Mouse (Mus musculus): Measurements from ENCODE around the gene Phf2. TPM values are rescaled to one million over a fixed set of nuclear protein-coding genes. Genes with fewer than 3 reads are reported as not detected.

The Phf2 gene
- polyA plus RNA-seq, 1 experiment from 2014 or later, result 10.4 TPM

DNA sequence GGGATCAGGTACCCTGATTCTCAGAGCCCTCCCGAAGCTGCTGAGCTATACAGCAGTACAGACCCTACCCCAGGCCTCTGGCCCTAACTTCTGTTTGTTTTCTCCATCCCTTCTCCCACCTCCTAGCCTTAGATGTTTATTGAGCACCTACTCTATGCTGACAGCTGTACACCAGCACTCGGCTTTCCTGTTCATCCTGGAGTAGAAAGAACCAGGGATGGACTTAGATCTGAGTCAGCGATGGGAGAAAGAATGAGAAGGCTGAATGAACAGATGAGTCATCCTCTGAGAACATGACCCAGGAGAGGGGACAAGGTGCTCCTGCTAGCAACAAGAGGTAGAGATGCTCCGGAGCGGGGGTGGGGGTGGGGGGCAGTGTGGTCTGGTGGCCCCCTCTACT lies 1.8 kb upstream of the Phf2 start:
- H3K9ac ChIP-seq, result no peak overlapping the region
- no peak for ATAC-seq (ENCODE audit: insufficient number of reproducible peaks, insufficient read depth, low FRiP score, low TSS enrichment)
- 71% methylated on average over 5 of the region's 5 CpGs for WGBS

GRCm38 (mm10) chr13:48871887-48872606 lies 1.1 kb upstream of the Phf2 start:
- peaks cover 32% of the 10 kb centered on the region for H3K4me1 ChIP-seq
- 0 out of 2 replicates have a peak overlapping the region, but pooled peaks have one; percentile 87 for H3K27ac ChIP-seq
- peak overlapping the region; percentile 91 for H3K9ac ChIP-seq
- H3K36me3 ChIP-seq, result no peaks in the 10 kb centered on the region
- H3K4me3 ChIP-seq, result peak overlapping the region; percentile 54
- no peaks in the 10 kb centered on the region for H3K27me3 ChIP-seq
- H3K9me3 ChIP-seq, result no peaks in the 10 kb centered on the region
- WGBS, result 60% methylated on average over 7 of the region's 7 CpGs
- ATAC-seq (ENCODE audit: insufficient number of reproducible peaks, insufficient read depth, low FRiP score, low TSS enrichment), result no peak
- H3K4me2 ChIP-seq (replicated peaks), result peak overlapping the region; percentile 64

More for the DNA sequence above, 1.8 kb upstream of the Phf2 start:
- Histone ChIP-seq H3K4me3 (no peak overlapping the region), H3K27me3 (no peaks in the 10 kb centered on the region), H3K4me1 (peaks cover 30% of the 10 kb centered on the region), H3K4me2 (replicated peaks) (no peak overlapping the region), H3K27ac (no peak overlapping the region), H3K36me3 (no peaks in the 10 kb centered on the region), H3K9me3 (no peaks in the 10 kb centered on the region)

GRCm38 (mm10) chr13:48869950-48870770 lies 759 bp downstream of the Phf2 start:
- Histone ChIP-seq H3K27ac (peak overlapping the region; percentile 93), H3K9me3 (no peaks in the 10 kb centered on the region), H3K9ac (peak overlapping the region; percentile 100), H3K4me2 (replicated peaks) (peak overlapping the region; percentile 65), H3K4me3 (peak overlapping the region; percentile 92), H3K27me3 (no peaks in the 10 kb centered on the region), H3K36me3 (no peaks in the 10 kb centered on the region), H3K4me1 (peaks cover 40% of the 10 kb centered on the region)
- under 1% methylated on average over 99 of the region's 102 CpGs for WGBS
- ATAC-seq (ENCODE audit: insufficient number of reproducible peaks, insufficient read depth, low FRiP score, low TSS enrichment), result no peak

DNA sequence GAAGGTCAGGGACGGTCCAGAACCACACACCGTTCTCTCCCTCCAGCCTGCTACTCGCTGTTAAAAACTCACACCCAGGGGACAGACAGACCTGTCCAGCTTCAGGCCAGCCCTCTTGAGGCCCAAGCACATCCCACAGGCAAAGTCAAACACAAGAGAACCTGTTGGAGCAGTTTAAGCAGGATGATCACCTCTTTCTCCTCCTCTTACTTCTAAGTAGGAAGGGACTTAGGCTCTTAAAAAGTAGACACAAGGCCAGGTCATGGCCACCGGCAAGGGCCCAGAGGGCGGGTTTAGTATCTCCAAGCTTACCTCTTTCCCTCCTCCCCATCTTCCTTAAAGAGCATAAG lies 1.3 kb downstream of the Phf2 start:
- H3K4me2 ChIP-seq (replicated peaks), result peak overlapping the region; percentile 65
- no peak for ATAC-seq (ENCODE audit: insufficient number of reproducible peaks, insufficient read depth, low FRiP score, low TSS enrichment)
- peaks cover 40% of the 10 kb centered on the region for H3K4me1 ChIP-seq
- H3K4me3 ChIP-seq, result peak overlapping the region; percentile 92
- H3K27ac ChIP-seq, result peak overlapping the region; percentile 93
- WGBS, result 13% methylated on average over 5 of the region's 5 CpGs
- H3K9me3 ChIP-seq, result no peaks in the 10 kb centered on the region
- peak overlapping the region; percentile 100 for H3K9ac ChIP-seq
- no peaks in the 10 kb centered on the region for H3K27me3 ChIP-seq
- H3K36me3 ChIP-seq, result no peaks in the 10 kb centered on the region

GRCm38 (mm10) chr13:48869088-48869487 lies 1.8 kb downstream of the Phf2 start:
- Histone ChIP-seq H3K4me3 (peak overlapping the region; percentile 92), H3K9ac (peak overlapping the region; percentile 100), H3K9me3 (no peaks in the 10 kb centered on the region), H3K36me3 (no peaks in the 10 kb centered on the region), H3K27me3 (no peaks in the 10 kb centered on the region), H3K4me2 (replicated peaks) (peak overlapping the region; percentile 65), H3K4me1 (peaks cover 45% of the 10 kb centered on the region), H3K27ac (peak overlapping the region; percentile 50; the same call in 1 of the 2 replicates)
- 23% methylated on average over 5 of the region's 5 CpGs for WGBS
- no peak for ATAC-seq (ENCODE audit: insufficient number of reproducible peaks, insufficient read depth, low FRiP score, low TSS enrichment)

DNA sequence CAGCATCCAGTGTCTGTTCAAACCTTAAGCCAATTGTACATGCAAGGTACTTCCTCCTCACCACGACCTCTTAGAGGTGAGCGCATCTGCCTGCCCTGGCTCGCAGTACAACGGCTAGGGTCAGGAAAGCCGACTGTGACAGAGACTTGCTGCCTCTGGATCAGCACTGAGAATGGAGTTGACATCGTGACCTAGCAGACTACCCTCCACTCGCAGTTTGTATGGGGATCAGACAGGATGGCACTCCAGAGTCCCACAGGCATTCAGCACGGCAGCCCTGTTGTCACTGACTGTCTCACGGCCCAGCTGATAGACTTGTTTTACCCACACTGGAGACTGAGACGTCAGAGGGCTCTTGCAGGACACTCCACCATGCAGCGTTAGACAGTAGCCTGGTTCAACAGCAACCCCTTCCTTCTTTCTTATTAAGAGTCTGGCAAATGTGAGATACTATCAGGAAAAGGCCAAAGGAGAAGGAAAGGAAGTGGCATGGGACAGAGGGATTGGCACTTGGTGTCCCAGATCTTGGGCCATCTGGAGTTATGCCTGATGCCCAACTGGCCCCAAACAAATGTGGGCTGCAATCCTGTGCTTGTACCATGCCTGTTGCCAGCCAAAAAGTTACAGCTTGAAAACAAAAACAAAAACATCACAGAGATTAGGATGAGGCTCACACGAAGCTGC lies 6.1 kb downstream of the Phf2 start:
- WGBS, result 73% methylated on average over 12 of the region's 12 CpGs
- H3K4me2 ChIP-seq (replicated peaks), result no peak overlapping the region
- no peak for ATAC-seq (ENCODE audit: insufficient number of reproducible peaks, insufficient read depth, low FRiP score, low TSS enrichment)
- H3K9me3 ChIP-seq, result peaks cover 3% of the 10 kb centered on the region; the same call in 1 of the 2 replicates
- no peaks in the 10 kb centered on the region for H3K27me3 ChIP-seq
- H3K4me3 ChIP-seq, result no peak overlapping the region
- no peak overlapping the region for H3K27ac ChIP-seq
- no peak overlapping the region for H3K9ac ChIP-seq
- H3K4me1 ChIP-seq, result peaks cover 48% of the 10 kb centered on the region
- 0 out of 2 replicates have a peak, but pooled peaks cover 2% of the 10 kb centered on the region for H3K36me3 ChIP-seq

GRCm38 (mm10) chr13:48863556-48863955 lies 7.4 kb downstream of the Phf2 start:
- H3K9ac ChIP-seq, result no peak overlapping the region
- H3K4me2 ChIP-seq (replicated peaks), result no peak overlapping the region
- peak overlapping the region; percentile 30; the same call in 1 of the 2 replicates for H3K27ac ChIP-seq
- 0 out of 2 replicates have a peak, but pooled peaks cover 2% of the 10 kb centered on the region for H3K36me3 ChIP-seq
- no peak for ATAC-seq (ENCODE audit: insufficient number of reproducible peaks, insufficient read depth, low FRiP score, low TSS enrichment)
- peaks cover 48% of the 10 kb centered on the region for H3K4me1 ChIP-seq
- H3K9me3 ChIP-seq, result peaks cover 3% of the 10 kb centered on the region; the same call in 1 of the 2 replicates
- no peak overlapping the region for H3K4me3 ChIP-seq
- 50% methylated on average over 9 of the region's 9 CpGs for WGBS
- H3K27me3 ChIP-seq, result no peaks in the 10 kb centered on the region

DNA sequence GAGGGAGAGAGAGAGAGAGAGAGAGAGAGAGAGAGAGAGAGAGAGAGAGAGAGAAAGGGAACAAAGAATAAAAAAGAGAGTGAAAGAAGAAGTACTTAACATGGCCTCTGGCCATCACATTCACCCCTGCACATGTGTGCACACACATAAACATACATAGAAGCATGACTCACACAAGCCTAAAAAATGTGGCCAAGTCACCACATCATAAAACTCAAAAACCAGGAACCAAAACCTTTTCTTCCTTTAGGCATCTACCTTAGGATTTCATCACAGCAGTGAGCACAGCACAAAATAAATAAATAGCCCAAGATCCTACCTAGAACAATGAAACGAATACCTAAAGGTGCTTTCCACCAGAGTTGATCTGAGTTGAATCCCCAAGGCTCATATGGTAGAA lies 9.0 kb downstream of the Phf2 start:
- Histone ChIP-seq H3K4me3 (no peak overlapping the region), H3K27ac (no peak overlapping the region), H3K9me3 (peaks cover 3% of the 10 kb centered on the region; the same call in 1 of the 2 replicates), H3K9ac (no peak overlapping the region), H3K27me3 (no peaks in the 10 kb centered on the region), H3K4me2 (replicated peaks) (no peak overlapping the region), H3K36me3 (0 out of 2 replicates have a peak, but pooled peaks cover 2% of the 10 kb centered on the region), H3K4me1 (peaks cover 57% of the 10 kb centered on the region)
- 89% methylated on average over 1 of the region's 1 CpGs for WGBS
- no peak for ATAC-seq (ENCODE audit: insufficient number of reproducible peaks, insufficient read depth, low FRiP score, low TSS enrichment)

GRCm38 (mm10) chr13:48858779-48859178 lies 12.1 kb downstream of the Phf2 start:
- Histone ChIP-seq H3K27ac (no peak overlapping the region), H3K4me2 (replicated peaks) (no peak overlapping the region), H3K27me3 (no peaks in the 10 kb centered on the region), H3K36me3 (0 out of 2 replicates have a peak, but pooled peaks cover 2% of the 10 kb centered on the region), H3K9ac (no peak overlapping the region), H3K9me3 (peaks cover 3% of the 10 kb centered on the region; the same call in 1 of the 2 replicates), H3K4me3 (no peak overlapping the region), H3K4me1 (peaks cover 67% of the 10 kb centered on the region)
- no peak for ATAC-seq (ENCODE audit: insufficient number of reproducible peaks, insufficient read depth, low FRiP score, low TSS enrichment)
- WGBS, result 72% methylated on average over 4 of the region's 4 CpGs

GRCm38 (mm10) chr13:48858054-48858453 lies 12.9 kb downstream of the Phf2 start:
- no peaks in the 10 kb centered on the region for H3K27me3 ChIP-seq
- no peak overlapping the region for H3K4me2 ChIP-seq (replicated peaks)
- no peak overlapping the region for H3K27ac ChIP-seq
- H3K36me3 ChIP-seq, result 0 out of 2 replicates have a peak, but pooled peaks cover 2% of the 10 kb centered on the region
- peaks cover 3% of the 10 kb centered on the region; the same call in 1 of the 2 replicates for H3K9me3 ChIP-seq
- no peak overlapping the region for H3K4me3 ChIP-seq
- WGBS, result 65% methylated on average over 6 of the region's 6 CpGs
- peaks cover 66% of the 10 kb centered on the region for H3K4me1 ChIP-seq
- no peak overlapping the region for H3K9ac ChIP-seq
- ATAC-seq (ENCODE audit: insufficient number of reproducible peaks, insufficient read depth, low FRiP score, low TSS enrichment), result no peak

GRCm38 (mm10) chr13:48857246-48857932 lies 13.5 kb downstream of the Phf2 start:
- Histone ChIP-seq H3K4me1 (peaks cover 66% of the 10 kb centered on the region), H3K4me2 (replicated peaks) (no peak overlapping the region), H3K9ac (no peak overlapping the region), H3K27me3 (no peaks in the 10 kb centered on the region), H3K36me3 (0 out of 2 replicates have a peak, but pooled peaks cover 2% of the 10 kb centered on the region), H3K27ac (no peak overlapping the region), H3K9me3 (peaks cover 3% of the 10 kb centered on the region; the same call in 1 of the 2 replicates), H3K4me3 (no peak overlapping the region)
- ATAC-seq (ENCODE audit: insufficient number of reproducible peaks, insufficient read depth, low FRiP score, low TSS enrichment), result no peak
- WGBS, result 45% methylated on average over 7 of the region's 7 CpGs
